Mouse (Mus musculus) adrenal gland, postnatal 10 days (tissue): Measurements from ENCODE around the gene Zfp90. TPM values are rescaled to one million over a fixed set of nuclear protein-coding genes. Genes with fewer than 3 reads are reported as not detected.

Experiments used
- DNase-seq: peaks from one replicate; pipeline ENCODE4 v3.0.0; 2021; ENCODE audit warnings: mixed read lengths
- total RNA-seq, 2 experiments: library from RNA; stranded (reverse); gene quantifications; 2 replicates each; pipeline ENCODE4 v1.2.3; 2021

The Zfp90 gene
- total RNA-seq, 2 experiments from 2014 or later: 5.9 to 9.1 TPM

GRCm38 (mm10) chr8:106433667-106434066 is 18.5 kb downstream of the Zfp90 start:
- no peak for DNase-seq

- peak; percentile 86 for DNase-seq
These were observed 22.7 kb downstream of the Zfp90 start for GRCm38 (mm10) chr8:106437781-106438180.

GRCm38 (mm10) chr8:106440146-106440545 is 25.0 kb downstream of the Zfp90 start:
- DNase-seq: no peak

- DNase-seq: no peak
These were observed 27.6 kb downstream of the Zfp90 start for GRCm38 (mm10) chr8:106442740-106443139.

- DNase-seq: no peak
These were observed 36.4 kb downstream of the Zfp90 start for GRCm38 (mm10) chr8:106451301-106452085.

- peak; percentile 37 for DNase-seq
These were observed 37.8 kb downstream of the Zfp90 start for GRCm38 (mm10) chr8:106452701-106453481.

- DNase-seq: no peak
These were observed 38.9 kb downstream of the Zfp90 start for GRCm38 (mm10) chr8:106454036-106454435.

- no peak for DNase-seq
These were observed 47.0 kb downstream of the Zfp90 start for GRCm38 (mm10) chr8:106462131-106462530.

- DNase-seq: no peak
These were observed 48.7 kb downstream of the Zfp90 start for GRCm38 (mm10) chr8:106463795-106464194.

- DNase-seq: no peak
These were observed 54.4 kb downstream of the Zfp90 start for GRCm38 (mm10) chr8:106469485-106469884.

- no peak for DNase-seq
These were observed 58.9 kb downstream of the Zfp90 start for GRCm38 (mm10) chr8:106474001-106474400.

Other genes starting within 250 kb of the Zfp90 start
- 10 to 100 TPM; 28.2 to 28.7 TPM for gene Slc7a6, start 246.5 kb upstream of the Zfp90 start, total RNA-seq
- gene Slc7a6os, start 204.4 kb upstream of the Zfp90 start, total RNA-seq: 10 to 100 TPM; 21.9 to 26.4 TPM
- 10 to 100 TPM; 24.1 to 31.3 TPM for gene Prmt7, start 204.4 kb upstream of the Zfp90 start, total RNA-seq
- 10 to 100 TPM in 1 of 2 experiments, 1 to 10 TPM in 1; 9.9 to 12.6 TPM for gene Smpd3, start 77.3 kb upstream of the Zfp90 start, total RNA-seq
- not detected for gene 6030452D12Rik, start 85.2 kb downstream of the Zfp90 start, total RNA-seq
- 1 to 10 TPM; 1.1 TPM for gene Cdh3, start 95.6 kb downstream of the Zfp90 start, total RNA-seq
- gene Gm10073, start 158.1 kb downstream of the Zfp90 start, total RNA-seq: 100 to 1,000 TPM; 131 to 143 TPM
- 1 to 10 TPM; 4.1 to 8.1 TPM for gene Cdh1, start 188.0 kb downstream of the Zfp90 start, total RNA-seq